8 mouse cellular contexts compared by ENCODE assay signal in the genomic region with DNA sequence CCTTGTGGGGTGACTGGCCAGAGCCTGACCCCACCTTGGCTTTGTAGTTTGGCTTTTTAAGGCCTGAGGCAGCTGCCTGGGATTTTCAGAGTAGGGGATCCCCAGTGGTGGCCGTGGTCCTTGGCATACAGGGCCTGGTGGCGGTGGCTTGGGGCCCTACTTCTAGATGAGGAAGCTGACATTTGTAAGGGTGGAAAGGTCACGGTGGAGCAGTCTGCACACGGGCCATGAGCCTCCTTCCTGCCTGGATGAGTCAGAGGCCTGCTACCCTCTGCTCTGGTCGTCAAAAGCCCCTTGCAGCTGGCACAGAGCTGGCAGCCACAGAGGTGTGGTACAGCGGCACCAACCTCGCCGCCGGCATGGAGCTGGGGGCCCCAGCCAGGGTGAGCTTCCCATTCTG. TPM values are rescaled to one million over a fixed set of nuclear protein-coding genes. Genes with fewer than 3 reads are reported as not detected.
DNase-seq lines count a peak whose midpoint lies in the region; ATAC-seq and TF ChIP-seq lines count a peak whose summit lies in the region.

No protein-coding gene starts in this region.

- peak overlapping the region; percentile 34; the same call in 1 of the 2 replicates for H3K9ac ChIP-seq in heart, embryonic 11.5 days (ENCODE audit: low read depth, low read length)
- no peak overlapping the region for H3K9ac ChIP-seq in liver, embryonic 16.5 days (ENCODE audit: low read depth, low read length)
- H3K9ac ChIP-seq in stomach, embryonic 15.5 days = no peak overlapping the region

- ATAC-seq in heart, embryonic 11.5 days (replicated peaks; ENCODE audit: insufficient number of reproducible peaks, low FRiP score, low TSS enrichment) = no peak
- no peak for ATAC-seq in liver, embryonic 16.5 days (ENCODE audit: low read depth)
- no peak for ATAC-seq in stomach, embryonic 15.5 days (ENCODE audit: insufficient read depth, low FRiP score, low read depth)

- no peak for TF ChIP-seq POLR2A in cortical plate, adult 2 months (IDR thresholded peaks at IDR 0.05; ENCODE audit: extremely low read depth, insufficient read depth, low read length)

- peaks cover 12% of the 10 kb centered on the region for H3K27me3 ChIP-seq in heart, embryonic 11.5 days (ENCODE audit: control insufficient read depth, insufficient read depth, low read length)
- peaks cover 22% of the 10 kb centered on the region for H3K27me3 ChIP-seq in heart, embryonic 10.5 days (ENCODE audit: insufficient read depth, poor library complexity, severe bottlenecking)
- no peaks in the 10 kb centered on the region for H3K27me3 ChIP-seq in liver, embryonic 16.5 days (ENCODE audit: control insufficient read depth, insufficient read depth, low read depth, low read length)
- no peaks in the 10 kb centered on the region for H3K27me3 ChIP-seq in stomach, embryonic 15.5 days (replicated peaks)

- H3K4me2 ChIP-seq in heart, embryonic 11.5 days = no peak overlapping the region
- no peak overlapping the region for H3K4me2 ChIP-seq in liver, embryonic 16.5 days (ENCODE audit: low read depth, low read length)
- H3K4me2 ChIP-seq in stomach, embryonic 15.5 days = no peak overlapping the region

- no peaks in the 10 kb centered on the region for H3K9me3 ChIP-seq in heart, embryonic 11.5 days (replicated peaks; ENCODE audit: control insufficient read depth, low read length)
- H3K9me3 ChIP-seq in heart, embryonic 10.5 days = no peaks in the 10 kb centered on the region
- no peaks in the 10 kb centered on the region for H3K9me3 ChIP-seq in liver, embryonic 16.5 days (replicated peaks; ENCODE audit: control insufficient read depth, low read length)
- H3K9me3 ChIP-seq in stomach, embryonic 15.5 days = no peaks in the 10 kb centered on the region

- TF ChIP-seq CTCF in cortical plate, adult 2 months (IDR thresholded peaks at IDR 0.05; ENCODE audit: extremely low read depth, insufficient read depth, low read length) = no peak

- no peaks in the 10 kb centered on the region for H3K36me3 ChIP-seq in heart, embryonic 11.5 days (ENCODE audit: control insufficient read depth, insufficient read depth, low read length)
- H3K36me3 ChIP-seq in heart, embryonic 10.5 days = peaks cover 5% of the 10 kb centered on the region
- peaks cover 19% of the 10 kb centered on the region for H3K36me3 ChIP-seq in liver, embryonic 16.5 days (ENCODE audit: control insufficient read depth, insufficient read depth)
- H3K36me3 ChIP-seq in stomach, embryonic 15.5 days = peaks cover 23% of the 10 kb centered on the region

- H3K4me1 ChIP-seq in heart, embryonic 11.5 days (ENCODE audit: control insufficient read depth, insufficient read depth, low read length) = peaks cover 5% of the 10 kb centered on the region; the same call in 1 of the 2 replicates
- H3K4me1 ChIP-seq in heart, embryonic 10.5 days = peaks cover 8% of the 10 kb centered on the region
- H3K4me1 ChIP-seq in cortical plate, adult 2 months (ENCODE audit: control insufficient read depth, insufficient read depth, low read length) = no peaks in the 10 kb centered on the region
- H3K4me1 ChIP-seq in liver, embryonic 16.5 days (ENCODE audit: control insufficient read depth, low read depth, low read length) = peaks cover 50% of the 10 kb centered on the region
- peaks cover 24% of the 10 kb centered on the region for H3K4me1 ChIP-seq in stomach, embryonic 15.5 days

- no peak for DNase-seq in heart, embryonic 10.5 days (ENCODE audit: low spot score)
- peak; percentile 82 to 85 for DNase-seq in B cell, adult 2 months
- DNase-seq in frontal cortex, postnatal 14 days (ENCODE audit: low spot score in 2 of 2) = no peak
- no peak for DNase-seq in retina, postnatal 1 day

- H3K27ac ChIP-seq in heart, embryonic 11.5 days (ENCODE audit: low read depth, low read length) = no peak overlapping the region
- no peak overlapping the region for H3K27ac ChIP-seq in heart, embryonic 10.5 days
- peak overlapping the region; percentile 17; the same call in 1 of the 2 replicates for H3K27ac ChIP-seq in cortical plate, adult 2 months (ENCODE audit: insufficient read depth, low read length)
- peak overlapping the region; percentile 69 for H3K27ac ChIP-seq in liver, embryonic 16.5 days (ENCODE audit: low read length)
- H3K27ac ChIP-seq in stomach, embryonic 15.5 days = peak overlapping the region; percentile 63

- 67% methylated on average over 9 of the region's 9 CpGs for WGBS in heart, embryonic 11.5 days (ENCODE audit: insufficient replicate concordance)
- WGBS in heart, embryonic 10.5 days = 69% methylated on average over 9 of the region's 9 CpGs
- 36% methylated on average over 9 of the region's 9 CpGs for WGBS in liver, embryonic 16.5 days (ENCODE audit: insufficient replicate concordance)
- WGBS in stomach, embryonic 15.5 days = 56% methylated on average over 9 of the region's 9 CpGs

- no peak overlapping the region for H3K4me3 ChIP-seq in heart, embryonic 11.5 days (ENCODE audit: low read depth, low read length)
- H3K4me3 ChIP-seq in heart, embryonic 10.5 days = no peak overlapping the region
- no peak overlapping the region for H3K4me3 ChIP-seq in cortical plate, adult 2 months (ENCODE audit: insufficient read depth, low read length)
- no peak overlapping the region for H3K4me3 ChIP-seq in liver, embryonic 16.5 days (ENCODE audit: low read depth, low read length)
- no peak overlapping the region for H3K4me3 ChIP-seq in stomach, embryonic 15.5 days (replicated peaks)

RNA-seq across cellular contexts. Expression of a gene that starts 9.6 kb away (rescaled TPM):
- 2.8 and 3.3 TPM in 2 replicates for polyA plus RNA-seq in heart, embryonic 11.5 days (2014; fragmentation: Nextera tagmentation; extraction: Ambion mirVana)
- polyA plus RNA-seq in heart, embryonic 10.5 days (2016; fragmentation: Nextera tagmentation; extraction: Ambion mirVana) = 3.8 and 4.7 TPM in 2 replicates
- 35.1 and 37.0 TPM in 2 replicates for polyA plus RNA-seq in cortical plate, adult 2 months (2012; rRNA removed)
- 8.3 and 9.7 TPM in 2 replicates for polyA plus RNA-seq in liver, embryonic 16.5 days (2015; fragmentation: Nextera tagmentation; extraction: Ambion mirVana)
- polyA plus RNA-seq in stomach, embryonic 15.5 days (2015; fragmentation: Nextera tagmentation; extraction: Ambion mirVana) = 24.5 and 25.6 TPM in 2 replicates

RNA-seq across cellular contexts. Expression of a gene that starts 32.1 kb away (rescaled TPM):
- polyA plus RNA-seq in heart, embryonic 11.5 days (2014; fragmentation: Nextera tagmentation; extraction: Ambion mirVana) = 26.7 and 28.8 TPM in 2 replicates
- 23.5 and 32.9 TPM in 2 replicates for polyA plus RNA-seq in heart, embryonic 10.5 days (2016; fragmentation: Nextera tagmentation; extraction: Ambion mirVana)
- 114 and 119 TPM in 2 replicates for polyA plus RNA-seq in cortical plate, adult 2 months (2012; rRNA removed)
- 4.5 and 5.6 TPM in 2 replicates for polyA plus RNA-seq in liver, embryonic 16.5 days (2015; fragmentation: Nextera tagmentation; extraction: Ambion mirVana)
- 31.9 and 38.0 TPM in 2 replicates for polyA plus RNA-seq in stomach, embryonic 15.5 days (2015; fragmentation: Nextera tagmentation; extraction: Ambion mirVana)

RNA-seq across cellular contexts. Expression of a gene that starts 51.8 kb away (rescaled TPM):
- polyA plus RNA-seq in heart, embryonic 11.5 days (2014; fragmentation: Nextera tagmentation; extraction: Ambion mirVana) = 0.74 TPM in 1 of 2 replicates, not detected in the other
- not detected in 2 replicates for polyA plus RNA-seq in heart, embryonic 10.5 days (2016; fragmentation: Nextera tagmentation; extraction: Ambion mirVana)
- 0.26 and 1.4 TPM in 2 replicates for polyA plus RNA-seq in cortical plate, adult 2 months (2012; rRNA removed)
- polyA plus RNA-seq in liver, embryonic 16.5 days (2015; fragmentation: Nextera tagmentation; extraction: Ambion mirVana) = 0.59 and 1.2 TPM in 2 replicates
- 0.23 and 0.39 TPM in 2 replicates for polyA plus RNA-seq in stomach, embryonic 15.5 days (2015; fragmentation: Nextera tagmentation; extraction: Ambion mirVana)

Comparison
In these comparisons a context has a peak if more than half of its experiments do, and no peak if none do; other contexts are left out.
1. H3K27ac ChIP-seq: peak in cortical plate, adult 2 months (single experiment), liver, embryonic 16.5 days (single experiment) and stomach, embryonic 15.5 days (single experiment); none in heart, embryonic 11.5 days (single experiment) and heart, embryonic 10.5 days (single experiment).
2. DNase-seq: peak in B cell, adult 2 months (2 of 2); none in heart, embryonic 10.5 days (single experiment), frontal cortex, postnatal 14 days (0 of 2) and retina, postnatal 1 day (single experiment).